In the genomic region with DNA sequence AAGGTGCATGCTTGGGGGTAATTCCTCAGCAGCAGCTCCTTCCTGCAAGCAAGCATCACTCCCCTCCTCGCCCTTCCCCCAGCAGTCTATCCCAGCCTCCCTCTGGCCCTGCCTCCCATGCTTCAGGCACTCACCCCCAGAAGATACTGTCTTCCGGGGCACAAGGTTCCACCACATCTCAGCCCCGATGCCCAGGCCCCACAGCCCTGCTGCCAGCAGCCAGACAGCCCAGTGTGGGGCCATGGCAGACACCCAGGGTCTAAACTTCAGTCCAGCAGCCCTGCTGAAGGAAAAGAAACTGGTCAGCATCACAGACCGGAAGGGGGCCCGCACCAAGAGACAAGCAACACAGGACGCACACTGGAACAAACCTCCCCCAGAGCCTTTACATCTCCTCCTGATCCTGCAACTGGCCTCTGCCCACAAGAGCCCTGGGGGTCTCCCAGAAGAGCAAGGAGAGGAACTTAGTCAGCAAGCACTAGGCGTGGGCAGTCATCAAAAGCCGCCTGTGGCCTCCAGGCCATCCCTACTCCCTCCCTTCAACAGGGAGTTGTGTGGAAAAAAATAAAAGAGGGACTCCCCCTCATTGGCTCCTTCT, we compare ENCODE assay signal across 8 mouse cellular contexts. TPM values are rescaled to one million over a fixed set of nuclear protein-coding genes. Genes with fewer than 3 reads are reported as not detected.
DNase-seq lines count a peak whose midpoint lies in the region; ATAC-seq and TF ChIP-seq lines count a peak whose summit lies in the region.

No protein-coding gene starts in this region.

- peak overlapping the region; percentile 100 for H3K27ac ChIP-seq in kidney, embryonic 15.5 days
- H3K27ac ChIP-seq in forebrain, embryonic 10.5 days: peak overlapping the region; percentile 98
- peak overlapping the region; percentile 90 for H3K27ac ChIP-seq in intestine, postnatal 0 days (ENCODE audit: low read depth, low read length)
- H3K27ac ChIP-seq in midbrain, embryonic 16.5 days (ENCODE audit: low read length): peak overlapping the region; percentile 99

- H3K4me1 ChIP-seq in kidney, embryonic 15.5 days: peaks cover 73% of the 10 kb centered on the region
- peaks cover 57% of the 10 kb centered on the region for H3K4me1 ChIP-seq in forebrain, embryonic 10.5 days
- peaks cover 4% of the 10 kb centered on the region; the same call in 1 of the 2 replicates for H3K4me1 ChIP-seq in intestine, postnatal 0 days (replicated peaks; ENCODE audit: control insufficient read depth, insufficient read depth, low read length)
- H3K4me1 ChIP-seq in midbrain, embryonic 16.5 days (ENCODE audit: control insufficient read depth, insufficient read depth, low read length): peaks cover 28% of the 10 kb centered on the region

- peaks cover 46% of the 10 kb centered on the region for H3K36me3 ChIP-seq in kidney, embryonic 15.5 days
- H3K36me3 ChIP-seq in forebrain, embryonic 10.5 days (replicated peaks): peaks cover 50% of the 10 kb centered on the region
- peaks cover 30% of the 10 kb centered on the region for H3K36me3 ChIP-seq in intestine, postnatal 0 days (ENCODE audit: control insufficient read depth, insufficient read depth)
- peaks cover 26% of the 10 kb centered on the region for H3K36me3 ChIP-seq in midbrain, embryonic 16.5 days (ENCODE audit: control insufficient read depth, insufficient read depth, low read length)

- no peaks in the 10 kb centered on the region for H3K9me3 ChIP-seq in kidney, embryonic 15.5 days (replicated peaks)
- no peaks in the 10 kb centered on the region for H3K9me3 ChIP-seq in forebrain, embryonic 10.5 days
- no peaks in the 10 kb centered on the region for H3K9me3 ChIP-seq in intestine, postnatal 0 days (ENCODE audit: control insufficient read depth)
- H3K9me3 ChIP-seq in midbrain, embryonic 16.5 days (replicated peaks; ENCODE audit: control insufficient read depth, low read length, poor library complexity, severe bottlenecking): no peaks in the 10 kb centered on the region

- H3K4me3 ChIP-seq in kidney, embryonic 15.5 days (replicated peaks): peak overlapping the region; percentile 91
- peak overlapping the region; percentile 94 for H3K4me3 ChIP-seq in forebrain, embryonic 10.5 days
- H3K4me3 ChIP-seq in intestine, postnatal 0 days (ENCODE audit: low read depth, low read length): peak overlapping the region; percentile 81
- H3K4me3 ChIP-seq in midbrain, embryonic 16.5 days (ENCODE audit: low read depth, low read length): peak overlapping the region; percentile 68

- peak overlapping the region; percentile 96 for H3K9ac ChIP-seq in kidney, embryonic 15.5 days
- peak overlapping the region; percentile 80 for H3K9ac ChIP-seq in intestine, postnatal 0 days (ENCODE audit: low read depth, low read length)
- peak overlapping the region; percentile 89 for H3K9ac ChIP-seq in midbrain, embryonic 16.5 days (ENCODE audit: low read depth, low read length)

- peak; percentile 17; the same call in 1 of the 2 replicates for TF ChIP-seq CTCF in intestine, postnatal 0 days (IDR thresholded peaks at IDR 0.05; ENCODE audit: low read depth)

- ATAC-seq in kidney, embryonic 15.5 days (replicated peaks; ENCODE audit: low FRiP score): no peak
- no peak for ATAC-seq in intestine, postnatal 0 days
- ATAC-seq in midbrain, embryonic 16.5 days: no peak

- under 1% methylated on average over 8 of the region's 8 CpGs for WGBS in kidney, embryonic 15.5 days
- WGBS in forebrain, embryonic 10.5 days: 12% methylated on average over 8 of the region's 8 CpGs
- WGBS in intestine, postnatal 0 days: 15% methylated on average over 8 of the region's 8 CpGs
- WGBS in midbrain, embryonic 16.5 days: 2% methylated on average over 8 of the region's 8 CpGs

- no peaks in the 10 kb centered on the region for H3K27me3 ChIP-seq in kidney, embryonic 15.5 days
- peaks cover 14% of the 10 kb centered on the region for H3K27me3 ChIP-seq in forebrain, embryonic 10.5 days (ENCODE audit: poor library complexity, severe bottlenecking)
- H3K27me3 ChIP-seq in intestine, postnatal 0 days (replicated peaks; ENCODE audit: control insufficient read depth, insufficient read depth, low read length): no peaks in the 10 kb centered on the region
- no peaks in the 10 kb centered on the region for H3K27me3 ChIP-seq in midbrain, embryonic 16.5 days (ENCODE audit: control insufficient read depth, insufficient read depth, low read depth, low read length)

- H3K4me2 ChIP-seq in kidney, embryonic 15.5 days: peak overlapping the region; percentile 85
- H3K4me2 ChIP-seq in intestine, postnatal 0 days (replicated peaks; ENCODE audit: low read depth): peak overlapping the region; percentile 83
- H3K4me2 ChIP-seq in midbrain, embryonic 16.5 days (ENCODE audit: low read length): peak overlapping the region; percentile 90

- DNase-seq in kidney, adult 11 months: no peak
- peak; percentile 70 for DNase-seq in NIH3T3 (ENCODE audit: low read depth)
- no peak for DNase-seq in forebrain, embryonic 10.5 days (ENCODE audit: extremely low spot score, low spot score)
- DNase-seq in left cerebral cortex, adult 8-10 months (ENCODE audit: low spot score in 2 of 2): no peak
- DNase-seq in layer of hippocampus, adult 11-12 months (ENCODE audit: low spot score): no peak

RNA-seq across cellular contexts. Expression of a gene that starts 2.3 kb away (rescaled TPM):
- polyA plus RNA-seq in kidney, embryonic 15.5 days (2015; fragmentation: Nextera tagmentation; extraction: Ambion mirVana): 19.3 and 23.3 TPM in 2 replicates
- 20.1 and 21.7 TPM in 2 replicates for polyA plus RNA-seq in forebrain, embryonic 10.5 days (2016; fragmentation: Nextera tagmentation; extraction: Ambion mirVana)
- polyA plus RNA-seq in intestine, postnatal 0 days (2015; fragmentation: Nextera tagmentation; extraction: Ambion mirVana): 3.5 and 3.9 TPM in 2 replicates
- 24.4 and 27.0 TPM in 2 replicates for polyA plus RNA-seq in midbrain, embryonic 16.5 days (2015; fragmentation: Nextera tagmentation; extraction: Ambion mirVana)
- total RNA-seq in left cerebral cortex, adult 8-10 months (2022): 10 to 100 TPM; 16.1 to 23.4 (median 19.2) TPM

RNA-seq across cellular contexts. Expression of a gene that starts 8.7 kb away (rescaled TPM):
- polyA plus RNA-seq in kidney, embryonic 15.5 days (2015; fragmentation: Nextera tagmentation; extraction: Ambion mirVana): 26.2 and 26.3 TPM in 2 replicates
- 17.9 and 22.2 TPM in 2 replicates for polyA plus RNA-seq in forebrain, embryonic 10.5 days (2016; fragmentation: Nextera tagmentation; extraction: Ambion mirVana)
- polyA plus RNA-seq in intestine, postnatal 0 days (2015; fragmentation: Nextera tagmentation; extraction: Ambion mirVana): 15.0 and 18.5 TPM in 2 replicates
- polyA plus RNA-seq in midbrain, embryonic 16.5 days (2015; fragmentation: Nextera tagmentation; extraction: Ambion mirVana): 30.6 and 32.8 TPM in 2 replicates
- total RNA-seq in left cerebral cortex, adult 8-10 months (2022): 10 to 100 TPM; 13.1 to 17.0 (median 14.9) TPM

RNA-seq across cellular contexts. Expression of a gene that starts 16.7 kb away (rescaled TPM):
- 0.32 and 0.75 TPM in 2 replicates for polyA plus RNA-seq in kidney, embryonic 15.5 days (2015; fragmentation: Nextera tagmentation; extraction: Ambion mirVana)
- polyA plus RNA-seq in forebrain, embryonic 10.5 days (2016; fragmentation: Nextera tagmentation; extraction: Ambion mirVana): not detected in 2 replicates
- polyA plus RNA-seq in intestine, postnatal 0 days (2015; fragmentation: Nextera tagmentation; extraction: Ambion mirVana): 0.22 TPM in 1 of 2 replicates, not detected in the other
- polyA plus RNA-seq in midbrain, embryonic 16.5 days (2015; fragmentation: Nextera tagmentation; extraction: Ambion mirVana): 0.20 and 0.75 TPM in 2 replicates
- total RNA-seq in left cerebral cortex, adult 8-10 months (2022): not detected

RNA-seq across cellular contexts. Expression of a gene that starts 19.2 kb away (rescaled TPM):
- polyA plus RNA-seq in kidney, embryonic 15.5 days (2015; fragmentation: Nextera tagmentation; extraction: Ambion mirVana): 21.8 and 22.1 TPM in 2 replicates
- polyA plus RNA-seq in forebrain, embryonic 10.5 days (2016; fragmentation: Nextera tagmentation; extraction: Ambion mirVana): 15.3 and 16.5 TPM in 2 replicates
- 2.1 and 3.8 TPM in 2 replicates for polyA plus RNA-seq in intestine, postnatal 0 days (2015; fragmentation: Nextera tagmentation; extraction: Ambion mirVana)
- polyA plus RNA-seq in midbrain, embryonic 16.5 days (2015; fragmentation: Nextera tagmentation; extraction: Ambion mirVana): 16.1 and 17.0 TPM in 2 replicates
- total RNA-seq in left cerebral cortex, adult 8-10 months (2022): 1 to 10 TPM; 3.9 to 6.0 (median 5.0) TPM

RNA-seq across cellular contexts. Expression of a gene that starts 44.2 kb away (rescaled TPM):
- 3.7 and 4.0 TPM in 2 replicates for polyA plus RNA-seq in kidney, embryonic 15.5 days (2015; fragmentation: Nextera tagmentation; extraction: Ambion mirVana)
- polyA plus RNA-seq in forebrain, embryonic 10.5 days (2016; fragmentation: Nextera tagmentation; extraction: Ambion mirVana): 2.9 and 3.0 TPM in 2 replicates
- polyA plus RNA-seq in intestine, postnatal 0 days (2015; fragmentation: Nextera tagmentation; extraction: Ambion mirVana): 2.5 and 2.6 TPM in 2 replicates
- polyA plus RNA-seq in midbrain, embryonic 16.5 days (2015; fragmentation: Nextera tagmentation; extraction: Ambion mirVana): 4.2 and 4.5 TPM in 2 replicates
- 10 to 100 TPM; 31.8 to 38.3 (median 33.4) TPM for total RNA-seq in left cerebral cortex, adult 8-10 months (2022)
